Mouse (Mus musculus): ENCODE data around the gene Apopt1.

GRCm38 (mm10) chr12:111794102-111794501, 81.0 kb downstream of the Apopt1 start:
- TF ChIP-seq GATA1 (IDR thresholded peaks at IDR 0.05; ENCODE audit: low read length) = no peak
- no peak for TF ChIP-seq TAL1 (IDR thresholded peaks at IDR 0.05; ENCODE audit: low read length)

All from erythroblast, embryonic 14.5 days (primary cell).